Mouse (Mus musculus): Measurements from ENCODE around the gene Cmpk1. TPM values are rescaled to one million over a fixed set of nuclear protein-coding genes. Genes with fewer than 3 reads are reported as not detected.
"Not testable (repeated sequence)": the region's sequence is repeated elsewhere in the genome, so short reads cannot be mapped to it uniquely, and the experiment has no call there.

Cmpk1 gene
- polyA plus RNA-seq, 1 experiment from 2014 or later, result 190 TPM

DNA sequence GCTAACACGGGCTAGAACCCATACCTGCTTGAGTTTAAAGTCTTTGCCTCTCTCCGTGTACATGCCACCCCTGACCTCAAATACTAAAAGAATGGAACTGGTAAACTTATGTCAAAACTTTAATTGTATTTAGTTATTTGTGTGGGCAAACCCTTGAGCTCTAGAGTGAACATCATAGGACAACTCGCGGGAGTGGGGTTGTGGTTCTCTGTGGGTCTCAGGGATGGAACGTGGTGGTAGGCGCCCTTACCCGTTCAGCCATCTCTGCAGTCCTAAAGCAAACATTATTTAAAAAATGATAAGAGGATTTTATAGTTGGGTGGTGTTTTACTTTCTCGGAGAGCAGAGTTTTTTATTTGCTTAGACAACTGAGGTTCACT lies 840 bp downstream of the Cmpk1 start:
- H3K9me3 ChIP-seq (ENCODE audit: control insufficient read depth, low read length), result no peaks in the 10 kb centered on the region
- H3K4me1 ChIP-seq (ENCODE audit: control insufficient read depth, insufficient read depth, low read depth, low read length), result peaks cover 13% of the 10 kb centered on the region
- peak overlapping the region; percentile 95 for H3K27ac ChIP-seq (ENCODE audit: low read depth, low read length)
- peak; percentile 57 for ATAC-seq
- H3K9ac ChIP-seq (ENCODE audit: low read depth, low read length), result peak overlapping the region; percentile 78
- peak overlapping the region; percentile 55 for H3K4me3 ChIP-seq (ENCODE audit: low read length)
- peak overlapping the region; percentile 77 for H3K4me2 ChIP-seq (ENCODE audit: low read length)
- no peaks in the 10 kb centered on the region for H3K27me3 ChIP-seq (replicated peaks; ENCODE audit: control insufficient read depth, insufficient read depth, low read length)
- H3K36me3 ChIP-seq (ENCODE audit: control insufficient read depth, insufficient read depth, low read length), result no peaks in the 10 kb centered on the region
- under 1% methylated on average over 8 of the region's 8 CpGs for WGBS

DNA sequence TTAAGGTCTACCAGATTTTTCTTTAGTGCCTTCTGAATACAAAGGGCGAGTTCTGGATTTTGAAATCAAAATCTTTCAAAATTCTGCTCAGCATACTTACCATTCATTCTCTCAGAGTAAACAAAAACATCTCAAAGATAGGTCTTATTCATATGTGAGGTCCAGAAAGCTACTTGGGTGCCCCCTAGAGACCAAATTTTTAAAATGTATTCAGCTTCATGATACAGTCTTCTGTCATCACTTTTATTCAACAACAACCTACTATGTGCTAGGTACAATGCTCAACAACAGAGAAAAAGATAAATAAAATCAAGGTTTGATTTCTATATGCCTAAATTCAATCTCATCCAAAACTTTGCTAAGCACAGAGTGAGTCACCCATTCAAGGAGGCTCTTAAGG lies 4.0 kb downstream of the Cmpk1 start:
- WGBS, result 79% methylated on average over 1 of the region's 1 CpGs
- no peak for ATAC-seq
- no peaks in the 10 kb centered on the region for H3K27me3 ChIP-seq (replicated peaks; ENCODE audit: control insufficient read depth, insufficient read depth, low read length)
- H3K27ac ChIP-seq (ENCODE audit: low read depth, low read length), result no peak overlapping the region
- no peak overlapping the region for H3K4me2 ChIP-seq (ENCODE audit: low read length)
- peaks cover 13% of the 10 kb centered on the region for H3K4me1 ChIP-seq (ENCODE audit: control insufficient read depth, insufficient read depth, low read depth, low read length)
- H3K9ac ChIP-seq (ENCODE audit: low read depth, low read length), result no peak overlapping the region
- no peaks in the 10 kb centered on the region for H3K36me3 ChIP-seq (ENCODE audit: control insufficient read depth, insufficient read depth, low read length)
- H3K9me3 ChIP-seq (ENCODE audit: control insufficient read depth, low read length), result no peaks in the 10 kb centered on the region
- no peak overlapping the region for H3K4me3 ChIP-seq (ENCODE audit: low read length)

DNA sequence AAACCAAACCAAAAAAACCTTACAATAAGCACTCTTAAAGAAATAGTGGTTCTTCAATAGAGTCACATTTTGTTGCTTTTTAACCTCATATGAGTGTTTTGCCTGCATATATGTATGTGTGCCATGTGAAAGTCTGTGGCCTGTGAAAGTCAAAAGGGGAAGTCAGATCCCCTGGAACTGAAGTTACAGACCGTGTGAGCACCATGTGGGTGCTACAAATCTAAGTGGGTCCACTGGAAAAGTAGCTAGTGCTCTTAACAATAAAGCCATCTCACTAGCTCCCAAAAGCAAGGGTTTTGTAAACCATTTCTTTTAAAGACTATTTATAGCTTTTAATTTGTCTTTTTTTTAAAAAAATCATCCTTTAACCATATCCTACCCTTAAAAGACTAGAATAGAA lies 4.4 kb downstream of the Cmpk1 start:
- no peaks in the 10 kb centered on the region for H3K36me3 ChIP-seq (ENCODE audit: control insufficient read depth, insufficient read depth, low read length)
- H3K4me1 ChIP-seq (ENCODE audit: control insufficient read depth, insufficient read depth, low read depth, low read length), result peaks cover 13% of the 10 kb centered on the region
- H3K9me3 ChIP-seq (ENCODE audit: control insufficient read depth, low read length), result no peaks in the 10 kb centered on the region
- no peaks in the 10 kb centered on the region for H3K27me3 ChIP-seq (replicated peaks; ENCODE audit: control insufficient read depth, insufficient read depth, low read length)
- H3K4me3 ChIP-seq (ENCODE audit: low read length), result no peak overlapping the region
- WGBS, result 100% methylated on average over 1 of the region's 1 CpGs
- H3K4me2 ChIP-seq (ENCODE audit: low read length), result no peak overlapping the region
- no peak overlapping the region for H3K9ac ChIP-seq (ENCODE audit: low read depth, low read length)
- ATAC-seq, result no peak
- no peak overlapping the region for H3K27ac ChIP-seq (ENCODE audit: low read depth, low read length)

DNA sequence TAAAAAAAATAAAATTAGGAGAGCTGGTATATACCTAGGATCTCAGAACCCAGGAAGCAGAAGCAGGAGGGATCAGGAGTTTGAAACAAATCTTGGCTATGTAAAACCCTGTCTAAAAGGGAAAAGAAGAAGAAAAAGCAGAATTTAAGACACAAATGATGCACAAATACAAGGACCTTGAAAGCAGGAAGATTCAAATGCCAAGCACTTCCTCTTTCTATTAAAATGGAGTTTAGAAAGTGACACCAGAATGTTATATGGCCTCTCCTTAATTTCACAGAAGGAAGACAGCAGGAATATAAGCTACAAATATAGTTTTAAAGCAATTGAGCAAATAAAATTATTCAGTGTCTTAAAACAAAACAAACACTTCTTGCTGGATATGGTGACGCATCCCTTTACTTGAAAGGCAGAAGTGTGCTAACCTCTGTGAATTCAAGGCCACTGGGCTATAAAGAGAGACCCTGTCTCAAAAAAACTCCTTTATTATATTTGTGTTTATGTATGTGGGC lies 13.8 kb downstream of the Cmpk1 start:
- 92% methylated on average over 1 of the region's 1 CpGs for WGBS
- H3K36me3 ChIP-seq (ENCODE audit: control insufficient read depth, insufficient read depth, low read length), result peaks cover 3% of the 10 kb centered on the region; the same call in 1 of the 2 replicates
- no peaks in the 10 kb centered on the region for H3K4me1 ChIP-seq (ENCODE audit: control insufficient read depth, insufficient read depth, low read depth, low read length)
- no peak overlapping the region for H3K9ac ChIP-seq (ENCODE audit: low read depth, low read length)
- no peak overlapping the region for H3K4me2 ChIP-seq (ENCODE audit: low read length)
- H3K4me3 ChIP-seq (ENCODE audit: low read length), result no peak overlapping the region
- no peaks in the 10 kb centered on the region for H3K9me3 ChIP-seq (ENCODE audit: control insufficient read depth, low read length)
- H3K27ac ChIP-seq (ENCODE audit: low read depth, low read length), result no peak overlapping the region
- no peaks in the 10 kb centered on the region for H3K27me3 ChIP-seq (replicated peaks; ENCODE audit: control insufficient read depth, insufficient read depth, low read length)
- no peak for ATAC-seq

DNA sequence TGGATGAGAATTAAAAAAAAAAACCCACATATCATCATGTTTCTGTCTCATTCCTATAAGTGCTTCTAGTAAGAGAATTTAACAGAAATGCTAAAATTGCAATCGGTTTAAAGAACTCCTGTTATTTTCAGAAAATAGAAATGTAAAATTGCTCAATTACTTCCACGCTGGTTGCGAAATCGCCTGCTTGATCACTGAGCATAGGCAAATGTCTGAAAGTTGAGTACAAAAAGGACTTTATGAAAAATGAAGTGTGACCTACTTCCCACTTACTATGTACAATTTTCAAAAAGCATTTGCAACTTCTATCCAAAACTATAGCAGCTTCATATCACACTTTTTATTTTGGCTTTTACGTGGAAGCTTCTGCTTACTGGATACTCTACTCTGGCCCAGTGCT lies 16.3 kb downstream of the Cmpk1 start:
- Histone ChIP-seq H3K4me2 (ENCODE audit: low read length) (no peak overlapping the region), H3K4me3 (ENCODE audit: low read length) (no peak overlapping the region), H3K9me3 (ENCODE audit: control insufficient read depth, low read length) (no peaks in the 10 kb centered on the region), H3K36me3 (ENCODE audit: control insufficient read depth, insufficient read depth, low read length) (peaks cover 11% of the 10 kb centered on the region), H3K9ac (ENCODE audit: low read depth, low read length) (no peak overlapping the region), H3K4me1 (ENCODE audit: control insufficient read depth, insufficient read depth, low read depth, low read length) (no peaks in the 10 kb centered on the region), H3K27me3 (replicated peaks; ENCODE audit: control insufficient read depth, insufficient read depth, low read length) (no peaks in the 10 kb centered on the region), H3K27ac (ENCODE audit: low read depth, low read length) (no peak overlapping the region)
- WGBS, result 94% methylated on average over 5 of the region's 5 CpGs
- ATAC-seq, result no peak

DNA sequence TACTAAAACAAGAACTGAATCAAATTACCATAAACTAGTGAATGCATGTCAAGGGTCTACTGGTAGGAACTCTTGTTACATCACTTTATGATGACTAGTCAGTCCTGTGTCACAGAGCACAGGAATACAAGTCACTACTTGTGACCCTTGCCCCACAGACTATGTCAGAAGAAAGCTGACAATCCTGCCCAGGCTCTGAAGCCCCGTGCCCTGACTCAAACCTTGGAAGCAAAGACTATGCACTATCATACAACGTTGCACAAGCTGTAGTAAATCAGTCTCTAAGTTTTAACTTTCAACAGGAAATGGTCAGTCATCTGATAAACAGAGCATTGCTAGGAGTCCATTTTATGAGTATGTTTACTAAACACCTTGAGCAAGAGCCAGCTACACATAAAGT lies 26.2 kb downstream of the Cmpk1 start:
- H3K27ac ChIP-seq (ENCODE audit: low read depth, low read length); H3K9ac ChIP-seq (ENCODE audit: low read depth, low read length); ATAC-seq; H3K4me3 ChIP-seq (ENCODE audit: low read length); H3K4me2 ChIP-seq (ENCODE audit: low read length); H3K9me3 ChIP-seq (ENCODE audit: control insufficient read depth, low read length); H3K27me3 ChIP-seq (replicated peaks; ENCODE audit: control insufficient read depth, insufficient read depth, low read length); H3K4me1 ChIP-seq (ENCODE audit: control insufficient read depth, insufficient read depth, low read depth, low read length): not testable (repeated sequence)
- H3K36me3 ChIP-seq (ENCODE audit: control insufficient read depth, insufficient read depth, low read length), result peaks cover 26% of the 10 kb centered on the region
- 97% methylated on average over 2 of the region's 2 CpGs for WGBS

DNA sequence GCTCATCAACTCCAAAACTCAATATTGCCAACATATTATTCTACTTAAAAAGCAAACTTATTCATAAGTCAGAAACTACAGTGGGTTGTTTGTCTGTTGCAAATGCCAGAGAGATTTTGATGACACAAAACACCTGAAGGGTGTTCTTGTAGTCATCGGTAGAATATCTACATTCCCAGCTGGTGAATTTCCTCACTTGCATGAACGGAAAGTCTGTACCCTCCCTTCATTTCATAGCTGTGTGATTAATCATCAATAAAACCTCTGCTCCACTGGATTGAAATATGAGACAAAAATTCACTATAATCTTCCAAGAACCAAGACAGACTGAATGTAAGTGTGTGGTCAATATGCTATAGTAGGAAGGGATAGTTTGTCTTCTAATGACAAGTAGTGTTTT lies 27.5 kb downstream of the Cmpk1 start:
- Histone ChIP-seq H3K36me3 (ENCODE audit: control insufficient read depth, insufficient read depth, low read length) (peaks cover 16% of the 10 kb centered on the region), H3K4me2 (ENCODE audit: low read length) (no peak overlapping the region), H3K4me3 (ENCODE audit: low read length) (no peak overlapping the region), H3K9me3 (ENCODE audit: control insufficient read depth, low read length) (no peaks in the 10 kb centered on the region), H3K9ac (ENCODE audit: low read depth, low read length) (no peak overlapping the region), H3K4me1 (ENCODE audit: control insufficient read depth, insufficient read depth, low read depth, low read length) (no peaks in the 10 kb centered on the region), H3K27me3 (replicated peaks; ENCODE audit: control insufficient read depth, insufficient read depth, low read length) (no peaks in the 10 kb centered on the region), H3K27ac (ENCODE audit: low read depth, low read length) (no peak overlapping the region)
- WGBS, result 92% methylated on average over 2 of the region's 2 CpGs
- ATAC-seq, result no peak

DNA sequence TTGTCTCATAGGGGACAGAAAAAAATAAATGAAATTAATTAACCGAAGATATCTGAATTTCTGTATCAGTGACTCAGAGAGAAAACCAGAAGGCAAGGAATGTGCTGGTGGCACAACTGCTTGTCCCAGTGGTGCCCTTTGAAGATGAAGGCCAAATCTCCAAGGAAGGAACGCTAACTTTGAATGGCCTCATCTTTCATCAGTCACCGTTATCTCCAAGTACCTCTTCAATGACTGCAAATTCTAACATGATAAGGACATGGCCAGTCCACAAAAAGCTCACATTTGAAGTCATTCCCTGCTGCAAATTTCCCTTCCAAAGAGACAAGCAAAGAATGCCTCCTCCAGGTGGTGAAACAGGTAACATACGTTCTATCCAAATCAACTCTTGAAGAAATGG lies 28.3 kb downstream of the Cmpk1 start:
- no peak overlapping the region for H3K4me3 ChIP-seq (ENCODE audit: low read length)
- no peaks in the 10 kb centered on the region for H3K9me3 ChIP-seq (ENCODE audit: control insufficient read depth, low read length)
- H3K27me3 ChIP-seq (replicated peaks; ENCODE audit: control insufficient read depth, insufficient read depth, low read length), result no peaks in the 10 kb centered on the region
- no peak overlapping the region for H3K9ac ChIP-seq (ENCODE audit: low read depth, low read length)
- H3K4me1 ChIP-seq (ENCODE audit: control insufficient read depth, insufficient read depth, low read depth, low read length), result no peaks in the 10 kb centered on the region
- H3K27ac ChIP-seq (ENCODE audit: low read depth, low read length), result no peak overlapping the region
- H3K4me2 ChIP-seq (ENCODE audit: low read length), result no peak overlapping the region
- 91% methylated on average over 4 of the region's 4 CpGs for whole genome bisulfite sequencing
- H3K36me3 ChIP-seq (ENCODE audit: control insufficient read depth, insufficient read depth, low read length), result peaks cover 10% of the 10 kb centered on the region
- ATAC-seq, result no peak

DNA sequence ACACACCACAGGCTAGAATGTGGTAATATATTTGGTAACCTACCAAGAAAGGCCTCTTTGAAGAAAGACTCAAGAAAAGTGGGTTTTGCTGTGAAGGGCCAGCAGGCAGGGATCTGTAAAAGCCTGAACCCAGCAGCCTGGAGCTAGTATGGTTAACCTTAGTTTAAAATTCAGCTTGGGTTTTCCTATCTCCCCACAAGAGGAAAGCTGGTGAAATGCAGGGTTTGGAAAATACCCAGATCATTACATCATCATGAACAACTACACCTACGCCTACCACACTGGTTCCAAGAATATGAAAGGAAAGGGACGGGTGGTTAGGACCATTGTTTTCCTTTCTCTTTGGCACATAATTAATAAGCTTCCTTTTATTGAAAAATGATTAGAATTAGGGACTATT lies 28.8 kb downstream of the Cmpk1 start:
- ATAC-seq, result no peak
- Histone ChIP-seq H3K27me3 (replicated peaks; ENCODE audit: control insufficient read depth, insufficient read depth, low read length) (no peaks in the 10 kb centered on the region), H3K4me1 (ENCODE audit: control insufficient read depth, insufficient read depth, low read depth, low read length) (no peaks in the 10 kb centered on the region), H3K4me3 (ENCODE audit: low read length) (no peak overlapping the region), H3K9me3 (ENCODE audit: control insufficient read depth, low read length) (no peaks in the 10 kb centered on the region), H3K4me2 (ENCODE audit: low read length) (no peak overlapping the region), H3K36me3 (ENCODE audit: control insufficient read depth, insufficient read depth, low read length) (peaks cover 10% of the 10 kb centered on the region), H3K27ac (ENCODE audit: low read depth, low read length) (no peak overlapping the region), H3K9ac (ENCODE audit: low read depth, low read length) (no peak overlapping the region)
- whole genome bisulfite sequencing, result 88% methylated on average over 2 of the region's 2 CpGs

DNA sequence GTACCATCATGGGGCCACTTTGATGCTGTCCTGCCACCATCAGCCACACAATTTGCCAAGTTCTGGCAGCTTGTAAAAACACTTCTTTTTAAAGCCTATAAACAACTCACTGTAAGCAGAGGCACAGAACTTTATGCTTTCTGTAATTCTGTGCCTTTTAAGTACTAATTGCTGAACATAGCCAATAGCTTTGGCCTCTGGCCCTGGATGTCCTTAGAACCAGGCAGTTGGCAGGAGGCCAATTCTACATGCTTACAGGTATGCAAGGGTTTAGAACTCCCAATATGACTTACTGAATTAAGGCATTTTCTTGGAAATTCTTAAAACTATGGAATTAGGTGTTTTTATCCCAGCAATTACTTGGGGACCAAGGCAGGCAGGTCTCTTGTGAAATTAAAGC lies 29.6 kb downstream of the Cmpk1 start:
- H3K27me3 ChIP-seq (replicated peaks; ENCODE audit: control insufficient read depth, insufficient read depth, low read length), result no peaks in the 10 kb centered on the region
- no peak overlapping the region for H3K9ac ChIP-seq (ENCODE audit: low read depth, low read length)
- no peak overlapping the region for H3K4me2 ChIP-seq (ENCODE audit: low read length)
- H3K27ac ChIP-seq (ENCODE audit: low read depth, low read length), result no peak overlapping the region
- no peaks in the 10 kb centered on the region for H3K9me3 ChIP-seq (ENCODE audit: control insufficient read depth, low read length)
- H3K4me1 ChIP-seq (ENCODE audit: control insufficient read depth, insufficient read depth, low read depth, low read length), result no peaks in the 10 kb centered on the region
- peaks cover 4% of the 10 kb centered on the region for H3K36me3 ChIP-seq (ENCODE audit: control insufficient read depth, insufficient read depth, low read length)
- no peak for ATAC-seq
- no peak overlapping the region for H3K4me3 ChIP-seq (ENCODE audit: low read length)
